Mouse (Mus musculus) cortical plate, adult 2 months (tissue): ENCODE measurements around the gene Retnla.
"Not testable (repeated sequence)": the region's sequence is repeated elsewhere in the genome, so short reads cannot be mapped to it uniquely, and the experiment has no call there.

Source experiments
- CTCF ChIP-seq: fragments of 200-500 bp; IDR thresholded peaks from 2 replicates; pipeline ENCODE4 v1.5.1; 2011; ENCODE audit warnings: mild to moderate bottlenecking, control low read depth, low read length; ENCODE audit not compliant: insufficient read depth; ENCODE audit errors: extremely low read depth
- POLR2A ChIP-seq: fragments of 200-500 bp; IDR thresholded peaks from 2 replicates; pipeline ENCODE4 v1.6.1; 2011; ENCODE audit warnings: mild to moderate bottlenecking, low read length, control low read depth; ENCODE audit not compliant: insufficient read depth; ENCODE audit errors: extremely low read depth

GRCm38 (mm10) chr16:48865004-48865403 lies 22.7 kb downstream of the Retnla start:
- not testable (repeated sequence) for TF ChIP-seq POLR2A, CTCF
